Mouse (Mus musculus) small intestine, adult 2 months (tissue): Measurements from ENCODE around the gene Gm43552.

Experiments used
- CTCF ChIP-seq: fragments of 200-500 bp; IDR thresholded peaks from 2 replicates; pipeline ENCODE4 v1.5.1; 2012; ENCODE audit warnings: low read depth, mild to moderate bottlenecking, control low read depth, inconsistent platforms, low read length, moderate library complexity, mixed read lengths; ENCODE audit not compliant: insufficient replicate concordance, insufficient read length; ENCODE audit errors: extremely low read depth
- POLR2A ChIP-seq: fragments of 200-500 bp; IDR thresholded peaks from 2 replicates; pipeline ENCODE4 v1.6.1; 2012; ENCODE audit warnings: low read depth, mild to moderate bottlenecking, control low read depth, inconsistent platforms, low read length, moderate library complexity

GRCm38 (mm10) chr5:65521803-65522202 is 29.2 kb upstream of the Gm43552 start:
- TF ChIP-seq POLR2A (no peak), CTCF (no peak)
